Mouse (Mus musculus) testis, adult 2 months (tissue): Measurements from ENCODE around the gene Espnl.

Source experiments
- CTCF ChIP-seq: fragments of 200-500 bp; IDR thresholded peaks from 2 replicates; pipeline ENCODE4 v1.5.1; 2012; ENCODE audit warnings: low read depth, mild to moderate bottlenecking, inconsistent platforms, low read length, moderate library complexity; ENCODE audit not compliant: control insufficient read depth, insufficient read depth, insufficient replicate concordance
- POLR2A ChIP-seq: fragments of 200-500 bp; IDR thresholded peaks from 2 replicates; pipeline ENCODE4 v1.6.1; 2012; ENCODE audit warnings: low read depth, mild to moderate bottlenecking, inconsistent platforms, low read length, moderate library complexity; ENCODE audit not compliant: control insufficient read depth

GRCm38 (mm10) chr1:91313251-91313650 is 8.6 kb upstream of the Espnl start:
- TF ChIP-seq POLR2A (no peak), CTCF (no peak)
